Mouse (Mus musculus): ENCODE measurements around the gene Gm20604.

GRCm38 (mm10) chr12:102703921-102704408, 54.5 kb downstream of the Gm20604 start:
- no peak for TF ChIP-seq CTCF (IDR thresholded peaks at IDR 0.05; ENCODE audit: extremely low read depth, insufficient read depth, low read length)
- TF ChIP-seq POLR2A (IDR thresholded peaks at IDR 0.05; ENCODE audit: extremely low read depth, insufficient read depth, low read length), result no peak

Data from cortical plate, adult 2 months (tissue).